In the genomic region with DNA sequence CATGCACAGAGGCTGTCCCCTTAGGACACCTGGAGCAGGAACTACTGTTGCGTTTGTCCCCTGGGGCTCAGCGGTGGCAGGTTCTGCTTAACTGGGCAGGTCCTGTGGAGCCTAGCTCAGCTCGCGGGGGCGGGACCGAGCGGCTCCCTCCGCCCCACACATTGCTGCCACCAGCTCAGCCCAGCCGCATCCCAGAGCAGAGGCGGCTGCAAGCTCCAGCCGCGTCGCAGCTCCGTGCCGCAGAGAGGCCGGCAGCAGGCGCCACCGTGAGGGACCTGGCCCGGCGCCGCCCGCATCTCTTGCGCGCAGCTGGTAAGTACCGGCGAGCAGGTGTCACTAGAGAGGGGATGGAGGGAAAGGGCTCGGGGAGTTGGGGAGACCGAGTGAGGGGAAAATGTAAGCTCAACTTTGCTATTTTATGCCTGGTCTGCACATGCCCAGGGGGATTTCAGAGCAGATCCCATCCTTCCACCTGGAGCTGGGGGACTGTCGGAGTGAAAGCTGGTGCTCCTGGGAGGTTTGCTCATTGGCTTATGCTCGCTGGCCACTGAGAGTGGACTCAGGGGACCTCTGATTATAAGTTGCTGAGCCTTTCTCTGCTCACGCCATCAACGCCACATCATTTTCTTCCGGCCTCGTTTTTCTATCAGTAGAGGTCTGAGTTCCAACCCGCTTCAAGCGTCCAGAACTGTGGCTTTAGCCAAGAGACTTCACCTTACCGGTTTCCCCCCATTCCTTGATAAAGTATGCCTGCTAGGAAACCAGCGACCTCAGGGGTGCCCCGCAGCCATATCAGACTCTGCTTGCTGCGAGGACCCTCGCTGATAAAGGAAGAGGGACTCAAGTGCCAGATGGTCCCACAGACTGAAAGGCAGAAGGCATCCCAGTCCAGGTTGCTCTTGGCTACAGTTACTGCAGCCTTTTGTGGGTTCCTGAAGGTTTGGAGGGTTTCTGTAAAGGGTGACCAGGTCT, we compare ENCODE assay signal across 8 mouse cellular contexts. TPM values are rescaled to one million over a fixed set of nuclear protein-coding genes. Genes with fewer than 3 reads are reported as not detected.
DNase-seq lines count a peak whose midpoint lies in the region; ATAC-seq lines count a peak whose summit lies in the region.

A gene (plus strand): TSS at position 86 of the 972 bp plus-strand sequence.

- ATAC-seq in embryonic facial prominence, embryonic 15.5 days (ENCODE audit: insufficient number of reproducible peaks, low FRiP score, low TSS enrichment, low read depth) = peak; percentile 88
- ATAC-seq in heart, embryonic 16.5 days (replicated peaks; ENCODE audit: extremely low read depth, insufficient read depth, low FRiP score) = peak; percentile 75
- peak; percentile 65 for ATAC-seq in liver, embryonic 12.5 days
- ATAC-seq in monocyte, adult 5-6 weeks (replicated peaks; ENCODE audit: insufficient number of reproducible peaks, low FRiP score, low TSS enrichment, poor library complexity, severe bottlenecking) = peak; percentile 73; the same call in 1 of the 2 replicates
- peak; percentile 91 for ATAC-seq in stomach, embryonic 15.5 days (ENCODE audit: insufficient read depth, low FRiP score, low read depth)

- intact Hi-C loops in heart, postnatal 25 days (cut with DNase I) = loop anchor here (10.0 kb wide), 1 partner anchor 93 kb away; no protein-coding TSS in a partner anchor

- H3K4me2 ChIP-seq in embryonic facial prominence, embryonic 15.5 days (replicated peaks) = peak within 1 kb of the TSS; percentile 59
- H3K4me2 ChIP-seq in heart, embryonic 16.5 days (ENCODE audit: low read depth, low read length) = peak within 1 kb of the TSS; percentile 78
- peak within 1 kb of the TSS; percentile 63 for H3K4me2 ChIP-seq in liver, embryonic 12.5 days
- peak within 1 kb of the TSS; percentile 84 for H3K4me2 ChIP-seq in stomach, embryonic 15.5 days

- H3K9ac ChIP-seq in embryonic facial prominence, embryonic 15.5 days = no peak within 1 kb of the TSS
- peak within 1 kb of the TSS; percentile 50; the same call in 1 of the 2 replicates for H3K9ac ChIP-seq in heart, embryonic 16.5 days (ENCODE audit: low read length)
- H3K9ac ChIP-seq in liver, embryonic 12.5 days = no peak within 1 kb of the TSS
- H3K9ac ChIP-seq in stomach, embryonic 15.5 days = no peak within 1 kb of the TSS

- H3K27me3 ChIP-seq in embryonic facial prominence, embryonic 15.5 days = peaks cover 14% of the 10 kb centered on the region
- H3K27me3 ChIP-seq in heart, embryonic 16.5 days (ENCODE audit: control insufficient read depth, insufficient read depth, low read length) = peaks cover 2% of the 10 kb centered on the region; the same call in 1 of the 2 replicates
- peaks cover 23% of the 10 kb centered on the region for H3K27me3 ChIP-seq in liver, embryonic 12.5 days (replicated peaks)
- H3K27me3 ChIP-seq in stomach, embryonic 15.5 days (replicated peaks) = 0 out of 2 replicates have a peak, but pooled peaks cover 8% of the 10 kb centered on the region

- no peaks in the 10 kb centered on the region for H3K36me3 ChIP-seq in embryonic facial prominence, embryonic 15.5 days
- no peaks in the 10 kb centered on the region for H3K36me3 ChIP-seq in heart, embryonic 16.5 days (ENCODE audit: control insufficient read depth, insufficient read depth)
- H3K36me3 ChIP-seq in liver, embryonic 12.5 days = no peaks in the 10 kb centered on the region
- no peaks in the 10 kb centered on the region for H3K36me3 ChIP-seq in stomach, embryonic 15.5 days

- 1% methylated on average over 41 of the region's 41 CpGs for WGBS in embryonic facial prominence, embryonic 15.5 days
- 2% methylated on average over 41 of the region's 41 CpGs for WGBS in heart, embryonic 16.5 days
- 3% methylated on average over 41 of the region's 41 CpGs for WGBS in liver, embryonic 12.5 days (ENCODE audit: insufficient replicate concordance)
- WGBS in stomach, embryonic 15.5 days = 3% methylated on average over 41 of the region's 41 CpGs

- peak within 1 kb of the TSS; percentile 36 for H3K4me3 ChIP-seq in embryonic facial prominence, embryonic 15.5 days (replicated peaks)
- peak within 1 kb of the TSS; percentile 54 for H3K4me3 ChIP-seq in heart, embryonic 16.5 days (ENCODE audit: low read length)
- peak within 1 kb of the TSS; percentile 43 for H3K4me3 ChIP-seq in liver, embryonic 12.5 days
- H3K4me3 ChIP-seq in stomach, embryonic 15.5 days (replicated peaks) = peak within 1 kb of the TSS; percentile 43

- no peaks in the 10 kb centered on the region for H3K9me3 ChIP-seq in embryonic facial prominence, embryonic 15.5 days (replicated peaks)
- H3K9me3 ChIP-seq in heart, embryonic 16.5 days (replicated peaks; ENCODE audit: control insufficient read depth, low read length) = peaks cover 4% of the 10 kb centered on the region; the same call in 1 of the 2 replicates
- no peaks in the 10 kb centered on the region for H3K9me3 ChIP-seq in liver, embryonic 12.5 days (replicated peaks)
- no peaks in the 10 kb centered on the region for H3K9me3 ChIP-seq in stomach, embryonic 15.5 days

- H3K4me1 ChIP-seq in embryonic facial prominence, embryonic 15.5 days = peaks cover 10% of the 10 kb centered on the region
- peaks cover 8% of the 10 kb centered on the region for H3K4me1 ChIP-seq in heart, embryonic 16.5 days (ENCODE audit: control insufficient read depth, insufficient read depth, low read length)
- H3K4me1 ChIP-seq in liver, embryonic 12.5 days = 0 out of 2 replicates have a peak, but pooled peaks cover 9% of the 10 kb centered on the region
- H3K4me1 ChIP-seq in stomach, embryonic 15.5 days = peaks cover 7% of the 10 kb centered on the region

- no peak within 1 kb of the TSS for H3K27ac ChIP-seq in embryonic facial prominence, embryonic 15.5 days (replicated peaks)
- H3K27ac ChIP-seq in heart, embryonic 16.5 days (ENCODE audit: low read length) = no peak within 1 kb of the TSS
- H3K27ac ChIP-seq in liver, embryonic 12.5 days = no peak within 1 kb of the TSS
- no peak within 1 kb of the TSS for H3K27ac ChIP-seq in stomach, embryonic 15.5 days

- peak; percentile 5 to 41 for DNase-seq in heart, adult 18-20 months
- DNase-seq in heart, postnatal 25 days (ENCODE audit: low spot score) = no peak
- DNase-seq in kidney, postnatal 36 days = peak; percentile 55 to 71

RNA-seq across cellular contexts. Expression of the gene that starts here (rescaled TPM):
- total RNA-seq in heart, adult 18-20 months (2021) = 1 to 10 TPM in 1 of 2 experiments, under 1 TPM in 1; 0.77 to 1.5 TPM
- total RNA-seq in heart, postnatal 25 days (2021) = under 1 TPM; 0.55 to 0.56 TPM
- 2.3 and 3.0 TPM in 2 replicates for polyA plus RNA-seq in embryonic facial prominence, embryonic 15.5 days (2015; fragmentation: Nextera tagmentation; extraction: Ambion mirVana)
- 1.7 and 2.7 TPM in 2 replicates for polyA plus RNA-seq in heart, embryonic 16.5 days (2015; fragmentation: Nextera tagmentation; extraction: Ambion mirVana)
- 1.9 and 2.3 TPM in 2 replicates for polyA plus RNA-seq in liver, embryonic 12.5 days (2016; fragmentation: Nextera tagmentation; extraction: Ambion mirVana)
- total RNA-seq in monocyte, adult 5-6 weeks (2017) = 2.1 to 4.3 TPM (median 2.7 TPM) in 3 replicates
- polyA plus RNA-seq in stomach, embryonic 15.5 days (2015; fragmentation: Nextera tagmentation; extraction: Ambion mirVana) = 1.7 and 1.8 TPM in 2 replicates
